Mouse (Mus musculus): ENCODE results near the gene Cltc. TPM values are rescaled to one million over a fixed set of nuclear protein-coding genes. Genes with fewer than 3 reads are reported as not detected.
"Not testable (repeated sequence)": the region's sequence is repeated elsewhere in the genome, so short reads cannot be mapped to it uniquely, and the experiment has no call there.

Cltc gene
- polyA plus RNA-seq (2016; fragmentation: Nextera tagmentation; extraction: Ambion mirVana): 143 and 206 TPM in 2 replicates

GRCm38 (mm10) chr11:86757480-86758371 is at the start of gene Cltc:
Gene Cltc (minus strand): TSS chr11:86757565.
- H3K4me3 ChIP-seq: peak within 1 kb of the TSS; percentile 88
- H3K9me3 ChIP-seq: no peaks in the 10 kb centered on the region
- H3K27ac ChIP-seq: peak within 1 kb of the TSS; percentile 98
- DNase-seq (ENCODE audit: low spot score): peak; percentile 98
- H3K27me3 ChIP-seq (ENCODE audit: insufficient read depth, poor library complexity, severe bottlenecking): no peaks in the 10 kb centered on the region
- peaks cover 5% of the 10 kb centered on the region for H3K36me3 ChIP-seq
- H3K4me1 ChIP-seq: peaks cover 21% of the 10 kb centered on the region
- under 1% methylated on average over 73 of the region's 73 CpGs for WGBS

GRCm38 (mm10) chr11:86807001-86807477 is 49.7 kb upstream of the Cltc start:
- peak overlapping the region; percentile 97 for H3K4me3 ChIP-seq
- DNase-seq (ENCODE audit: low spot score): peak; percentile 81
- H3K27me3 ChIP-seq (ENCODE audit: insufficient read depth, poor library complexity, severe bottlenecking): no peaks in the 10 kb centered on the region
- WGBS: under 1% methylated on average over 25 of the region's 25 CpGs
- peak overlapping the region; percentile 86 for H3K27ac ChIP-seq
- peaks cover 19% of the 10 kb centered on the region for H3K36me3 ChIP-seq
- H3K4me1 ChIP-seq: 0 out of 2 replicates have a peak, but pooled peaks cover 4% of the 10 kb centered on the region
- no peaks in the 10 kb centered on the region for H3K9me3 ChIP-seq

GRCm38 (mm10) chr11:86794161-86794560 is 36.8 kb upstream of the Cltc start:
- H3K27ac ChIP-seq: no peak overlapping the region
- no peak for DNase-seq (ENCODE audit: low spot score)
- H3K9me3 ChIP-seq: no peaks in the 10 kb centered on the region
- no peaks in the 10 kb centered on the region for H3K27me3 ChIP-seq (ENCODE audit: insufficient read depth, poor library complexity, severe bottlenecking)
- 79% methylated on average over 1 of the region's 1 CpGs for WGBS
- no peaks in the 10 kb centered on the region for H3K4me1 ChIP-seq
- H3K36me3 ChIP-seq: peaks cover 46% of the 10 kb centered on the region
- no peak overlapping the region for H3K4me3 ChIP-seq

GRCm38 (mm10) chr11:86787436-86787835 is 30.1 kb upstream of the Cltc start:
- not testable (repeated sequence) for DNase-seq (ENCODE audit: low spot score); H3K4me1 ChIP-seq; H3K9me3 ChIP-seq; H3K27me3 ChIP-seq (ENCODE audit: insufficient read depth, poor library complexity, severe bottlenecking); H3K27ac ChIP-seq; H3K4me3 ChIP-seq
- 90% methylated on average over 5 of the region's 5 CpGs for WGBS
- peaks cover 53% of the 10 kb centered on the region for H3K36me3 ChIP-seq

- WGBS: 90% methylated on average over 2 of the region's 2 CpGs
- Histone ChIP-seq H3K4me1 (no peaks in the 10 kb centered on the region), H3K9me3 (no peaks in the 10 kb centered on the region), H3K27me3 (ENCODE audit: insufficient read depth, poor library complexity, severe bottlenecking) (no peaks in the 10 kb centered on the region), H3K36me3 (peaks cover 57% of the 10 kb centered on the region), H3K27ac (no peak overlapping the region), H3K4me3 (no peak overlapping the region)
- DNase-seq (ENCODE audit: low spot score): no peak
Measured at GRCm38 (mm10) chr11:86785767-86786166, 28.4 kb upstream of the Cltc start.

GRCm38 (mm10) chr11:86769884-86770283 is 12.5 kb upstream of the Cltc start:
- no peak overlapping the region for H3K27ac ChIP-seq
- WGBS: 75% methylated on average over 4 of the region's 4 CpGs
- H3K36me3 ChIP-seq: peaks cover 27% of the 10 kb centered on the region; the same call in 1 of the 2 replicates
- H3K27me3 ChIP-seq (ENCODE audit: insufficient read depth, poor library complexity, severe bottlenecking): no peaks in the 10 kb centered on the region
- DNase-seq (ENCODE audit: low spot score): no peak
- H3K9me3 ChIP-seq: no peaks in the 10 kb centered on the region
- H3K4me3 ChIP-seq: no peak overlapping the region
- no peaks in the 10 kb centered on the region for H3K4me1 ChIP-seq

GRCm38 (mm10) chr11:86764501-86764900 is 7.1 kb upstream of the Cltc start:
- WGBS: 91% methylated on average over 2 of the region's 2 CpGs
- Histone ChIP-seq H3K27ac (no peak overlapping the region), H3K4me1 (no peaks in the 10 kb centered on the region), H3K9me3 (no peaks in the 10 kb centered on the region), H3K27me3 (ENCODE audit: insufficient read depth, poor library complexity, severe bottlenecking) (no peaks in the 10 kb centered on the region), H3K36me3 (peaks cover 9% of the 10 kb centered on the region; the same call in 1 of the 2 replicates), H3K4me3 (no peak overlapping the region)
- DNase-seq (ENCODE audit: low spot score): no peak

GRCm38 (mm10) chr11:86763127-86763526 is 5.8 kb upstream of the Cltc start:
- H3K27me3 ChIP-seq (ENCODE audit: insufficient read depth, poor library complexity, severe bottlenecking); H3K9me3 ChIP-seq; DNase-seq (ENCODE audit: low spot score); H3K4me3 ChIP-seq; H3K4me1 ChIP-seq; H3K27ac ChIP-seq; H3K36me3 ChIP-seq: not testable (repeated sequence)
- 96% methylated on average over 11 of the region's 11 CpGs for WGBS

- H3K36me3 ChIP-seq: 0 out of 2 replicates have a peak, but pooled peaks cover 3% of the 10 kb centered on the region
- no peak overlapping the region for H3K27ac ChIP-seq
- DNase-seq (ENCODE audit: low spot score): no peak
- H3K4me1 ChIP-seq: peaks cover 6% of the 10 kb centered on the region; the same call in 1 of the 2 replicates
- no peaks in the 10 kb centered on the region for H3K27me3 ChIP-seq (ENCODE audit: insufficient read depth, poor library complexity, severe bottlenecking)
- H3K4me3 ChIP-seq: no peak overlapping the region
- no peaks in the 10 kb centered on the region for H3K9me3 ChIP-seq
Measured at GRCm38 (mm10) chr11:86760357-86760756, 3.0 kb upstream of the Cltc start.

- Histone ChIP-seq H3K27ac (no peak overlapping the region), H3K9me3 (no peaks in the 10 kb centered on the region), H3K4me3 (no peak overlapping the region), H3K4me1 (peaks cover 9% of the 10 kb centered on the region; the same call in 1 of the 2 replicates), H3K27me3 (ENCODE audit: insufficient read depth, poor library complexity, severe bottlenecking) (no peaks in the 10 kb centered on the region), H3K36me3 (0 out of 2 replicates have a peak, but pooled peaks cover 3% of the 10 kb centered on the region)
- 95% methylated on average over 2 of the region's 2 CpGs for WGBS
- DNase-seq (ENCODE audit: low spot score): no peak
Measured at GRCm38 (mm10) chr11:86759886-86760285, 2.5 kb upstream of the Cltc start.

GRCm38 (mm10) chr11:86759226-86759625 is 1.9 kb upstream of the Cltc start:
- no peak for DNase-seq (ENCODE audit: low spot score)
- 91% methylated on average over 1 of the region's 1 CpGs for WGBS
- Histone ChIP-seq H3K9me3 (no peaks in the 10 kb centered on the region), H3K4me1 (peaks cover 11% of the 10 kb centered on the region; the same call in 1 of the 2 replicates), H3K27me3 (ENCODE audit: insufficient read depth, poor library complexity, severe bottlenecking) (no peaks in the 10 kb centered on the region), H3K4me3 (peak overlapping the region; percentile 88; the same call in 1 of the 2 replicates), H3K36me3 (0 out of 2 replicates have a peak, but pooled peaks cover 3% of the 10 kb centered on the region), H3K27ac (peak overlapping the region; percentile 98; the same call in 1 of the 2 replicates)

- no peak for DNase-seq (ENCODE audit: low spot score)
- H3K4me1 ChIP-seq: peaks cover 15% of the 10 kb centered on the region
- peak overlapping the region; percentile 98 for H3K27ac ChIP-seq
- H3K9me3 ChIP-seq: no peaks in the 10 kb centered on the region
- H3K4me3 ChIP-seq: peak overlapping the region; percentile 88
- 36% methylated on average over 6 of the region's 6 CpGs for WGBS
- H3K36me3 ChIP-seq: peaks cover 6% of the 10 kb centered on the region
- H3K27me3 ChIP-seq (ENCODE audit: insufficient read depth, poor library complexity, severe bottlenecking): no peaks in the 10 kb centered on the region
Measured at GRCm38 (mm10) chr11:86758559-86758958, 1.2 kb upstream of the Cltc start.

- peaks cover 7% of the 10 kb centered on the region for H3K36me3 ChIP-seq
- H3K4me3 ChIP-seq: peak overlapping the region; percentile 88
- WGBS: under 1% methylated on average over 18 of the region's 18 CpGs
Measured at GRCm38 (mm10) chr11:86757142-86757479, 254 bp downstream of the Cltc start.

More at GRCm38 (mm10) chr11:86757142-86757479, 254 bp downstream of the Cltc start:
- peak overlapping the region; percentile 98 for H3K27ac ChIP-seq
- no peaks in the 10 kb centered on the region for H3K27me3 ChIP-seq (ENCODE audit: insufficient read depth, poor library complexity, severe bottlenecking)
- no peaks in the 10 kb centered on the region for H3K9me3 ChIP-seq
- peaks cover 21% of the 10 kb centered on the region for H3K4me1 ChIP-seq
- no peak for DNase-seq (ENCODE audit: low spot score)

All from heart, embryonic 10.5 days (tissue).